Mouse (Mus musculus) lung, postnatal 0 days (tissue): ENCODE data around the gene Arvcf.

ENCODE experiments used
- CTCF ChIP-seq: IDR thresholded peaks from 2 replicates; pipeline ENCODE4 v1.5.1; 2016; ENCODE audit warnings: antibody characterized with exemption, mild to moderate bottlenecking
- EP300 ChIP-seq: IDR thresholded peaks from 2 replicates; pipeline ENCODE4 v1.6.1; 2016; ENCODE audit warnings: antibody characterized with exemption, mild to moderate bottlenecking, control low read depth

DNA sequence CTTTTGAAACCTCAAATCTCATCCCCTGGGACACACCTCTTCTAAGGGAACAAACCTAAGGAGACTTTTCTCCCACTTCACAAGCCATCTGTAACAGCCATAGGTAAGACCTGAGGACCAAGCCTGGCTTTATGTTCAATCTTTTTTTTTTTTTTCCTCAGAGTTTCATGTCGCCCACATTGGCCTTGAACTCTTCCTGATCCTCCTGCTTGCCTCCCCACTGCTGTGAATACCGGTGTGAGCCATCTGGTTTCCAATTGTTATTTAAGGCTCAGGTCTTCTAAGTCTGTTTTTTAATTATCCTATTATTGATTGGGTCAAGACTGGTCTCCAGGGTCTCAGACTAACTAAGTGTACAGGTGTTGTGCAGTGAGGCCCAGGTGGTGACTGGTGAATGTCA lies 26.5 kb upstream of the Arvcf start:
- no peak for TF ChIP-seq CTCF
- no peak for TF ChIP-seq EP300
